Mouse (Mus musculus) heart, adult 2 months (tissue): ENCODE measurements around the gene 2210407C18Rik.

ENCODE experiments used
- CTCF ChIP-seq: fragments of 200-600 bp; IDR thresholded peaks from 2 replicates; pipeline ENCODE4 v1.8.1; 2022; ENCODE audit warnings: antibody characterized with exemption, mild to moderate bottlenecking, moderate library complexity
- EP300 ChIP-seq: fragments of 200-500 bp; IDR thresholded peaks from 2 replicates; pipeline ENCODE4 v1.6.1; 2011; ENCODE audit warnings: low read depth, low read length, control low read depth; ENCODE audit not compliant: insufficient read depth
- POLR2A ChIP-seq: fragments of 200-500 bp; IDR thresholded peaks from 2 replicates; pipeline ENCODE4 v1.6.1; 2011; ENCODE audit warnings: mild to moderate bottlenecking, low read depth, low read length, control low read depth; ENCODE audit not compliant: insufficient read depth

DNA sequence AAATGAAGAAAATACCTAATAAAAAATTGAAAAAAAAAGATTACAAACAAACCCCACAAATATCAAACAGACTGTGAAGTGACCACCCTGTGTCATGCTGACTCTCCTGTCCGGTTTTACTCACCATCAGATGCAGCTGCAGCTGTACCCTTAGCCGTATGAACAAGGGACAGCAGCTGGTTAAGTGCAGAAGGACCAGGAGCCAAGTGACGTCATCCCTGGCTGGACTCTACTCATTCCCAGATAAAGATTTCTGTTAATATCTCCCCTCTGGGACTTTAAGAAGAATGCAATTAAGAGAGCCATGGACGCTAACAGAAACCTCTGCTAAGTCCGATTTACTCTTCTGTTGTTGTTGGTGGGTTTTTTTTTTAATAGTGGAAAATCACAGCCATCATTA, 45.5 kb downstream of the 2210407C18Rik start, which contains the start of gene Olfr224:
- TF ChIP-seq CTCF (no peak), POLR2A (no peak), EP300 (no peak)
